Mouse (Mus musculus) neural tube, embryonic 14.5 days (tissue): ENCODE results near the gene Tacr3. TPM values are rescaled to one million over a fixed set of nuclear protein-coding genes. Genes with fewer than 3 reads are reported as not detected.

Source experiments
- ATAC-seq: fragments of 200-750 bp; cut with Nextera tagmentation; 2 replicates; pipeline ENCODE4 v1.8.0; 2017; ENCODE audit warnings: low read depth, mild to moderate bottlenecking, moderate TSS enrichment, moderate library complexity
- H3K27ac ChIP-seq: fragments of 300-500 bp; sonication (generic); 2 replicates; pipeline ENCODE4 v1.5.1; 2014; ENCODE audit warnings: low read depth, mild to moderate bottlenecking, control low read depth, low read length, moderate library complexity, mixed read lengths
- H3K27me3 ChIP-seq: fragments of 300-500 bp; sonication (generic); 2 replicates; pipeline ENCODE4 v1.6.1; 2014; ENCODE audit warnings: low read length; ENCODE audit not compliant: control insufficient read depth, insufficient read depth
- H3K36me3 ChIP-seq: fragments of 300-500 bp; sonication (generic); 2 replicates; pipeline ENCODE4 v1.6.1; 2014; ENCODE audit warnings: low read length, mixed read lengths; ENCODE audit not compliant: control insufficient read depth, insufficient read depth
- H3K4me1 ChIP-seq: fragments of 300-500 bp; sonication (generic); 2 replicates; pipeline ENCODE4 v1.6.1; 2014; ENCODE audit warnings: low read length; ENCODE audit not compliant: control insufficient read depth, insufficient read depth
- H3K4me2 ChIP-seq: fragments of 300-500 bp; sonication (generic); 2 replicates; pipeline ENCODE4 v1.6.1; 2014; ENCODE audit warnings: mild to moderate bottlenecking, low read depth, low read length, control low read depth
- H3K4me3 ChIP-seq: fragments of 300-500 bp; sonication (generic); 2 replicates; pipeline ENCODE4 v1.5.1; 2014; ENCODE audit warnings: low read depth, low read length, control low read depth, mixed read lengths
- H3K9ac ChIP-seq: fragments of 300-500 bp; sonication (generic); replicated peaks from 2 replicates; pipeline ENCODE4 v1.6.1; 2014; ENCODE audit warnings: low read depth, mild to moderate bottlenecking, control low read depth, low read length, mixed read lengths
- H3K9me3 ChIP-seq: fragments of 300-500 bp; sonication (generic); 2 replicates; pipeline ENCODE4 v1.6.1; 2016; ENCODE audit warnings: low read length; ENCODE audit not compliant: control insufficient read depth
- WGBS: fragments of 180-500 bp; shearing (Covaris S2); extraction: QIAGEN DNeasy Blood & Tissue Kit; methylation state at CpG from one replicate; pipeline ENCODE4 v1.1.7; 2014; 5-methylcytosine and 5-hydroxymethylcytosine counted together
- polyA plus RNA-seq: library from polyadenylated mRNA; unstranded; fragments of >200 nt; fragmentation: Nextera tagmentation; extraction: Ambion mirVana; gene quantifications from 2 replicates; pipeline ENCODE4 v1.2.1, GENCODE M21; 2014

Gene Tacr3
- polyA plus RNA-seq = 3.8 and 4.2 TPM in 2 replicates

DNA sequence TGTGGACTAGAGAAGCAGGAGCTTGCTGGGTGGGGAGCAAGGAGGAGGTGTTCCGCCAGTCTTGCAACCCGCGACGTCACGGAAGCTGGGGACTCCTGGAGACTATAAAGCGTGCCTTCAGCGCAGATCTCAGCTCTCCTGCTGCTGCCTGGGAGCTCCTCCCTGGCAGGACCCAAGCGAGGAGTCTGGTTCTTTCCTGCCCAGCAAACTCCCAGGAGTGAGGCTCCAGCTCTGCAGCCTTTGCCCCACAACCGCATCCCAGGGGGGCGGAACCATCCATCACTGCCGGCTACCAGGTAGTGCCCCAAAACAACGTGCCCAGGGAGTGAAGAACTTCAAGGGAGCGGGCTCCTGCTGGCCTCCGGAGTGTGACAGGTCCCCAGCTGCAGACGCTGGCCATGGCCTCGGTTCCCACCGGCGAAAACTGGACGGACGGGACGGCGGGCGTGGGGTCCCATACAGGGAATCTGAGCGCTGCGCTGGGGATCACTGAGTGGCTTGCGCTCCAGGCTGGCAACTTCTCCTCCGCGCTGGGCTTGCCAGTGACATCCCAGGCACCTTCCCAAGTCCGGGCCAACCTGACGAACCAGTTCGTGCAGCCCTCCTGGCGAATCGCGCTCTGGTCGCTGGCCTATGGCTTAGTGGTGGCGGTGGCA is at the start of gene Tacr3:
Gene Tacr3, plus strand, starts transcription at position 133 of the 656 bp plus-strand sequence.
- Histone ChIP-seq H3K4me1 (0 out of 2 replicates have a peak, but pooled peaks cover 4% of the 10 kb centered on the region), H3K9ac (peak within 1 kb of the TSS; percentile 41), H3K4me2 (peak within 1 kb of the TSS; percentile 93), H3K4me3 (peak within 1 kb of the TSS; percentile 43), H3K36me3 (no peaks in the 10 kb centered on the region), H3K9me3 (no peaks in the 10 kb centered on the region), H3K27ac (no peak within 1 kb of the TSS), H3K27me3 (0 out of 2 replicates have a peak, but pooled peaks cover 3% of the 10 kb centered on the region)
- peak; percentile 74 for ATAC-seq
- 1% methylated on average over 36 of the region's 36 CpGs for WGBS

DNA sequence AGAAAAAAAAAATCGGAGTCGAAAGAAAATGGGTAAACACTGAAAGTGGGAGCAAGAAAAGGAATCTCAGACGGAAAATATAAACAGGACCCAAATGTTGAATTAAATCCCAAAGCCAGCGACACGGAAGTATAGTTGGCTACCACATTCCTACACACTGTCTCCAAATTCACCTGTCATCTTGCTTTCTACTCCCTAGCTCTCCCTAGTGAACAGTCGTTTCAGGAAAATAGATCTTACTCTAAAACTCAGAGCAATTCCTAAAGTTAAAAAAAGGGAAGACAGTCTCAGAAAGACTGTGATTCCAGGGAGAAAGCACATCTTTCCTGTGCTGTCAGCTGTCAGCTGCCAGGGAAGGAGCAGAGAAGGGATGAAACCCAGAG is 324 bp upstream of the Tacr3 start:
- H3K4me3 ChIP-seq = peak overlapping the region; percentile 43
- no peaks in the 10 kb centered on the region for H3K9me3 ChIP-seq
- WGBS = 61% methylated on average over 6 of the region's 6 CpGs
- H3K27me3 ChIP-seq = 0 out of 2 replicates have a peak, but pooled peaks cover 3% of the 10 kb centered on the region
- ATAC-seq = no peak; the same call in 1 of the 2 replicates
- peak overlapping the region; percentile 93 for H3K4me2 ChIP-seq
- H3K9ac ChIP-seq = no peak overlapping the region
- H3K27ac ChIP-seq = no peak overlapping the region
- 0 out of 2 replicates have a peak, but pooled peaks cover 4% of the 10 kb centered on the region for H3K4me1 ChIP-seq
- no peaks in the 10 kb centered on the region for H3K36me3 ChIP-seq

DNA sequence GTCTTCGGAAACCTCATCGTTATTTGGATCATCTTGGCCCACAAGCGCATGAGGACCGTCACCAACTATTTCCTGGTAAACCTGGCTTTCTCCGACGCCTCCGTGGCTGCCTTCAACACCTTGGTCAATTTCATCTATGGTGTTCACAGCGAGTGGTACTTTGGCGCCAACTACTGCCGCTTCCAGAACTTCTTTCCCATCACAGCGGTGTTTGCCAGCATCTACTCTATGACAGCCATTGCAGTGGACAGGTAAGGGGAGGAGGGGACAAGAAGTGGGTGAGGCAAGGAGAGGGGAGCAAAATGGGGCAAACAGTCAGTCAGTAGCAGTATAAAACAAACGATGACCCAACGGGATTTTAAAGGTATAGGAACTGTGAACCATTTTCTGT is 719 bp downstream of the Tacr3 start:
- H3K9me3 ChIP-seq = no peaks in the 10 kb centered on the region
- WGBS = 10% methylated on average over 13 of the region's 13 CpGs
- ATAC-seq = peak; percentile 75

DNA sequence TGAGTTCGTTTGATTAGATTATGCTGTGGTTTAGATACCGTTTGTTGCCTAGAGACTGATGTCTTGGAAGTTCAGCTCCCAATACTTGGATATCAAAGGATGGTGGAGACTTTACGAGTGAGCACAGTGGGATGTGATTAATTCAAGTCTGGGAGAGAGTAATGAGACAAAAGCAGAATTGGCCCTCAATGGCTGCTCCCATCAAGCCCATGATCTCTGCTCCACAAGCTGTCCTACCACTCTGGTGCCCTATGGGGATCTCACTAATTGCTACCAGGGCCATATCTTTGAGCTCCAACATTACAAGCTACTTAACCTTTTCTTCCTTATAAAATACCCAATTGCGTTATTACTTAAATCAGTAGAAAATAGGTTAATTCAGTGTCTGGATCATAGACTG is 22.5 kb downstream of the Tacr3 start:
- no peaks in the 10 kb centered on the region for H3K9me3 ChIP-seq
- ATAC-seq = no peak
- H3K4me2 ChIP-seq = no peak overlapping the region
- H3K4me3 ChIP-seq = no peak overlapping the region
- H3K36me3 ChIP-seq = no peaks in the 10 kb centered on the region
- WGBS = 41% methylated on average over 4 of the region's 4 CpGs
- no peak overlapping the region for H3K27ac ChIP-seq
- H3K27me3 ChIP-seq = no peaks in the 10 kb centered on the region
- no peaks in the 10 kb centered on the region for H3K4me1 ChIP-seq
- H3K9ac ChIP-seq = no peak overlapping the region

More for the DNA sequence above, 719 bp downstream of the Tacr3 start:
- Histone ChIP-seq H3K4me1 (0 out of 2 replicates have a peak, but pooled peaks cover 4% of the 10 kb centered on the region), H3K4me2 (peak overlapping the region; percentile 93), H3K27me3 (0 out of 2 replicates have a peak, but pooled peaks cover 3% of the 10 kb centered on the region), H3K9ac (peak overlapping the region; percentile 41; the same call in 1 of the 2 replicates), H3K4me3 (peak overlapping the region; percentile 43), H3K36me3 (no peaks in the 10 kb centered on the region), H3K27ac (no peak overlapping the region)

DNA sequence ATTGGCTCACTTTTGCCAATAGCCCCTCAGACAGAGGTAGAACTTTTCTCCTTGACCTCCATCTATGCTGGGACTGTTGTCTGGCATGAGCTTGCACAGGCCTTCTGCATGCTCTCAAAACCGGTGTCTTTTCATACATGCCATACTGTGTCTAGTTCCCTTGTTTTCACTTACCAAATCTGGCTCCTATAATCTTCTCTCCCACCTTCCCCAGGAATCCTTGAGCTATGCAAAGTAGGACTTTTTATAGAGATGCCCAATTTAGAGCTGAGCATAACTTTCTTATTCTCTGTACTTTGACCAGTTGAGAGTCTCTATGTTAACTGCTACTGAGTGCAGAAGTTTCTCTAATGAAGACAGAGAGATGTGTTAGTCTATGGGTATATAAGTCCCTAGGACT is 48.9 kb downstream of the Tacr3 start:
- Histone ChIP-seq H3K9me3 (no peaks in the 10 kb centered on the region), H3K27me3 (no peaks in the 10 kb centered on the region), H3K4me2 (no peak overlapping the region), H3K4me1 (no peaks in the 10 kb centered on the region), H3K4me3 (no peak overlapping the region), H3K27ac (no peak overlapping the region), H3K9ac (no peak overlapping the region), H3K36me3 (no peaks in the 10 kb centered on the region)
- 83% methylated on average over 1 of the region's 1 CpGs for WGBS
- ATAC-seq = no peak

DNA sequence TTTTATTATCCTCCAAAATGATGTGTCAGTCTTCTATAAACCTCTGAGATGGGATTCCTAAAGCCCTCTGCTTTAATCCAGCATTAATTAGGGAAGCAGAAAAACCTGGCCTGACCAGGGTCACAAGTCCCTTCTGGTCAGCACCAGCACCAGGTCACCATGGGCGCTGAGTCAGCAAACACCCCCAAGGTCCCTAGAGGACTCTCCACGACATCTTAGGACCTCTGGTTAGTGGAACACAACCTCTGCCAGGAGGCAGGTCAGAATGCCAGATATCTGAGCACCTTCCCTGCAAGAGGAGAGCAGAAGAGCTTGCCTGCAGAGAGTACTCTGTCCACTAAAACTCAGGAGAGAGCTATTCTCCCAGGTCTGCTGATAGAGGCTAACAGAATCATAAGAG is 67.0 kb downstream of the Tacr3 start:
- no peaks in the 10 kb centered on the region for H3K27me3 ChIP-seq
- WGBS = 83% methylated on average over 2 of the region's 2 CpGs
- no peak for ATAC-seq

DNA sequence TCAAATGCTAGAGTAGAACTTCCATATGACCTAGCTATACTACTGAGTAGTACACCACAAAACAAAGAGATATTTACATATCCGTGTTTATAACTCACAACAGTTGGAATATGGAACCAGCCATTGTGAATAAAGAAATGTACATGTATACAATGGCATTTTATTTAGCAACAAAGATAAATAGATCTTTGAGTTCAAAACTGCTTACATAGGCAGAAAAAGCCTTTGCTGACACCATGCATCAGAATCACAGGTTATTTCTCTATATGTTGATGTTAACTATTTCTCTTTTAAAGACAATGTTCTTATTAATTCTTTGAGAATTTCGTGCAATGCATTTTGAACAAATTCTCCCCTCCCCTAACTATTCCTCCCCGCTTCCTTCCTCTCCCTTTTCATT is 80.1 kb downstream of the Tacr3 start:
- Histone ChIP-seq H3K4me1 (no peaks in the 10 kb centered on the region), H3K36me3 (no peaks in the 10 kb centered on the region), H3K4me3 (no peak overlapping the region), H3K27me3 (no peaks in the 10 kb centered on the region), H3K9ac (no peak overlapping the region), H3K27ac (no peak overlapping the region), H3K9me3 (no peaks in the 10 kb centered on the region), H3K4me2 (no peak overlapping the region)
- ATAC-seq = no peak
- 80% methylated on average over 3 of the region's 3 CpGs for WGBS

More for the DNA sequence above, 67.0 kb downstream of the Tacr3 start:
- H3K4me3 ChIP-seq = no peak overlapping the region
- H3K9ac ChIP-seq = no peak overlapping the region
- no peak overlapping the region for H3K27ac ChIP-seq
- H3K36me3 ChIP-seq = no peaks in the 10 kb centered on the region
- H3K4me1 ChIP-seq = no peaks in the 10 kb centered on the region
- H3K4me2 ChIP-seq = no peak overlapping the region
- no peaks in the 10 kb centered on the region for H3K9me3 ChIP-seq

DNA sequence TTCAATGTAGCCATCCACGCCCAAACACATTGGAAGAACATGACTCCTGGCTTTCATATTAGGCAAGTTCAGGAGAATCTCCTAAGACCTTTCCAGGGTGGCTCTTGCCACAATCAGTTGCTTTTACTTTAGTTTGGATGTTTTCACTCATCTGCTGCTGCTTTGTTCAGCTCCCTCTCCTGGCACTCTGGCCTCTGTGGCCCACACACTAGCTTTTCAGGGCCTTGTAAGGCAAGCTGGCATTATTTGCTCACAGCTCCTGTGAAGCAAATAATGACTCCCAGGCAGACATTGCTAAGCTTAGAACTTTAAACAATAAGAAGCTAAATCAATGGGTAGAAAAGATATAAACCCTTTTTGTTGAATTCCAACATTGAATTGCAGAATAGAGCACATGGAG is 105.9 kb downstream of the Tacr3 start:
- H3K9ac ChIP-seq = no peak overlapping the region
- no peak overlapping the region for H3K4me3 ChIP-seq
- no peaks in the 10 kb centered on the region for H3K4me1 ChIP-seq
- no peak overlapping the region for H3K27ac ChIP-seq
- ATAC-seq = no peak
- H3K27me3 ChIP-seq = no peaks in the 10 kb centered on the region
- no peaks in the 10 kb centered on the region for H3K9me3 ChIP-seq
- H3K4me2 ChIP-seq = no peak overlapping the region
- no peaks in the 10 kb centered on the region for H3K36me3 ChIP-seq
- WGBS = 86% methylated on average over 1 of the region's 1 CpGs

DNA sequence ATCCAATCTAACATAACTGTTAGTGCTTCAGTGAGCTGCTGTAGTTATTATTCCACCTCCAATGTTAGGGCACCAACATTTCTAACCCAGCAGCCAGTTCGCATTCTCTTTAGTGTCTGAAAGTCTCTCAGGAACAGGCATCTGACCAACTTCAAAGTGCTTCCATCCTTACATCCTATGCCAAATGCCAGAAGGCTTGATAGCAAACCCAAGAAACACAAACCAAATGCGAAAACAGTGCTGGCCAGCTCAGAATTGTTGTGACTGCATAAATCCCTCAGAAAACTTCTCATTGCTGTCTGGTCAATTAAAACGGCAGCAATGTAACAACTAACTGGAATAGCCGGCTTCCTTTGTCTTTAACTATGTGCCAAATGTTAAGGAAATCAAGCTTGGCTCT is 106.7 kb downstream of the Tacr3 start:
- 79% methylated on average over 4 of the region's 4 CpGs for WGBS
- Histone ChIP-seq H3K9me3 (no peaks in the 10 kb centered on the region), H3K4me1 (no peaks in the 10 kb centered on the region), H3K27me3 (no peaks in the 10 kb centered on the region), H3K4me3 (no peak overlapping the region), H3K36me3 (no peaks in the 10 kb centered on the region), H3K27ac (no peak overlapping the region), H3K4me2 (no peak overlapping the region), H3K9ac (no peak overlapping the region)
- ATAC-seq = no peak
